Mouse (Mus musculus) stomach, postnatal 0 days (tissue): Measurements from ENCODE around the gene Trim15.

Experiments used
- CTCF ChIP-seq: IDR thresholded peaks from 2 replicates; pipeline ENCODE4 v1.5.1; 2016; ENCODE audit warnings: antibody characterized with exemption, low read depth, mild to moderate bottlenecking, moderate library complexity
- EP300 ChIP-seq: optimal IDR thresholded peaks from 2 replicates; pipeline ENCODE3; 2016; ENCODE audit warnings: antibody characterized with exemption

- peak; percentile 74 for TF ChIP-seq CTCF
- TF ChIP-seq EP300: no peak
These were observed 29.6 kb upstream of the Trim15 start for GRCm38 (mm10) chr17:36896583-36896982.
